Mouse (Mus musculus) neural tube, embryonic 10.5 days (tissue): ENCODE measurements around the gene Trim34b.
"Not testable (repeated sequence)": the region's sequence is repeated elsewhere in the genome, so short reads cannot be mapped to it uniquely, and the experiment has no call there.

Experiments used
- DNase-seq: peaks from one replicate; pipeline ENCODE4 v3.0.0-alpha.2; 2017; ENCODE audit warnings: low spot score; ENCODE audit errors: extremely low spot score

Gene Trim34b

DNA sequence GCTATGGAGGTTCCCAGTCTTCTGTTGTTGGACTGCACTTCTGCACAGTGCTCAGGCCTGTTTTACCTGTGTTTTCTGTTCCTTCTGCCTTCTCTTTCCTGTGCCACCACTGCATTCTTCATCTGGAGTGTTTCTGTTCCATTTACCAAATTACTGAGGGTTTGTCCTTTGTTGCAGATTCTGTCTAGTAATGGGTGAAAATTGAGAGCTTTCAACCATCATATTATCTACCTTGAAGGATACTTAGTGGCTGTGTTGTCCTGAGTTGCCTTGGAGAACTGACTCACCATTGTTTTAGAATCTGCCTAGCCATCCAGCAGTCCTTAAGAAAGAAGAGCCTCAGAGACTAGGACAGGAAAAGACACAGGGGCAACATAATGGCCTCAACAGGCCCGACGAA is at the start of gene Trim34b:
Gene Trim34b, plus strand, starts transcription at position 301 of the 400 bp plus-strand sequence.
- not testable (repeated sequence) for DNase-seq

DNA sequence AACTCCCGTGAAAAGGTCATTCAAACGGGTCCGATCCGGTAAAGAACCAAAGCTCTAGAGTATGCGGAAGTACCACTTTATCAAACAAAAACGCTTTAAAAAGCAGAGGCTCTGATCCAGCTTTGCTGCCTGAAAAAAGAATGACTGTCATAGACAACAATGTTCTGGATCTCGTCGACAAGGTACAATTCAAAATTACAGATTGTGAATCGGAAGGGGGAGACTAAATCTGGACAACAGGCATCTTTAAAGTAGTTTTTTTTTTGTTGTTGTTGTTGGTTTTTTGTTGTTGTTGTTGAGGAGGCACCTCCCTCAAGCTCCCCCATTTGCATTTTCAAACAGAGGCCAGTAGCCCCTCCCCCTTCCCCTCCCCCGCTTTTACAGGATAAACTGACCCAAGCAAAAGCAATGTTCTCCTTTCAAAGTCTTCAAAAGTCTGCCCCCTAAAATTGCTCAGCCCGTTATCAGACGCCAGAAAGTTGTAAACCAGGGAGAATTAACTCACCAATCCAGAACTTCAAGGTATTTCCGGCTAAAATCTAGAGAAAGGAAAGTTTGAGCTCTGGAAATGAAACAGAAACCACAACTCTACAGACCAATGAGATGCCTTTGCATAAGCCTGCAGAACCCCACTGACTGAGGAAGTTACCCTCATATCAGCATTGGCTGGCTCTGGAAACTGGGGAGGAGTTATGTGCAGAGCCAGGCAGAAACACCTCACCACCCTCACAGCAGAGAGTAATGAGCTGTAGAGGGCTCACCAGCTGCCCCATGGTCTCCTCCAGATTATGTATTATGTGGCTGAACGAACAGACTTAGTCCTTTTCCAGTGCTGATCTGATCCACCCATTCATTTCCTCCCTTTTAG is 41.5 kb upstream of the Trim34b start, which contains the start of gene Trim5:
Gene Trim5, minus strand, starts transcription at position 519 of the 868 bp plus-strand sequence.
- DNase-seq = not testable (repeated sequence)

GRCm38 (mm10) chr7:104290641-104291040 is 38.6 kb upstream of the Trim34b start:
- DNase-seq = no peak

DNA sequence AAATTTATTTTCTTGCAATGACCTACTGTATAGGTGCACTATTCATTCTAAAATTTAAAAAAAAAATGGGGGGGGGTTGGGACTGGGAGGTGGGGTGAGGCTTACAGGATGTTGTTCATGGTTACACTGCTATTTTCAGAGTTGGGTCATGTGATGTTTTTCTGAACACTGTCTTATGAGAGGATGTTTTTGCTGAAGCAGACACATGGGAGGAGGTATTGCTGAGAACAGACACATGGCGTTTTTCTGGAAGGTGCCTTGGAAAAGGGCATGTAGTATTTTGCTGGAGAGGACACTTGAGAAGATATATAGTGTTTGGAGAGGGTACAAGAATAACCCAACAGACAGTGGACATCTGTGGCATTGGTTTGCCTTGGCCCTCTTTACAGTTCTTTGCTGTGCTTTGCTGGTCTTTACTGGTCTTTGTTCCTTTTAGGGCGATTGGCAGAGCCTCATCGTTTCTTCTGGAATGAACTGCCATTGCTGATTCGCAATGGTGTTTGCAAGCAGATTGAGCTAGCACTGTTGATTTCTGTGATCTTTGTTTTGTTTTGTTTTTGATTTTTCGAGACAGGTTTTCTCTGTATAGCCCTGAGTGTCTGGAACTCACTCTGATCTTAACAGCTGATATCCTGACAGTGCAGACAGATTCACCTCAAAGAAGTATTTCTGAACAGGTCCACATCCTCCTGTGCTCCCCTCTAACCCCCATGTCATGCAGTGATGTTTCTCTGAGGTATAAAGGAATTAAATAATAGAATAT is 37.5 kb upstream of the Trim34b start:
- DNase-seq = no peak

DNA sequence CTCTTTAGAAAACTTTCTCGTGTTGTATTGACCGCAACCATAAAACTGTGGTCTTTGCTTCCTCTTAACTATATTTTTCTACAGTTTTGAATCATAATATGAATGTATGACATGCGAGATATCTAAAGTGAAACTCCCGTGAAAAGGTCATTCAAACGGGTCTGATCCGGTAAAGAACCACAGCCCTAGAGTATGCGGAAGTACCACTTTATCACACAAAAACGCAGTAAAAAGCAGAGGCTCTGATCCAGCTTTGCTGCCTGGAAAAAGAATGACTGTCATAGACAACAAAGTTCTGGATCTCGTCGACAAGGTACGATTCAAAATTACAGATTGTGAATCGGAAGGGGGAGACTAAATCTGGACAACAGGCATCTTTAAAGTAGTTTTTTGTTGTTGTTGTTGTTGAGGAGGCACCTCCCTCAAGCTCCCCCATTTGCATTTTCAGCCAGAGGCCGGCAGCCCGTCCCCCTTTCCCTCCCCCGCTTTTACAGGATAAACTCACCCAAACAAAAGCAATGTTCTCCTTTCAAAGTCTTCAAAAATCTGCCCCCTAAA is 14.4 kb upstream of the Trim34b start:
- DNase-seq = peak; percentile 14

GRCm38 (mm10) chr7:104315369-104316080 is 13.7 kb upstream of the Trim34b start, which contains the start of gene Trim12a:
Gene Trim12a (minus strand): TSS chr7:104315466.
- DNase-seq = not testable (repeated sequence)

- no peak for DNase-seq
Measured at GRCm38 (mm10) chr7:104322028-104322427, 7.2 kb upstream of the Trim34b start.

DNA sequence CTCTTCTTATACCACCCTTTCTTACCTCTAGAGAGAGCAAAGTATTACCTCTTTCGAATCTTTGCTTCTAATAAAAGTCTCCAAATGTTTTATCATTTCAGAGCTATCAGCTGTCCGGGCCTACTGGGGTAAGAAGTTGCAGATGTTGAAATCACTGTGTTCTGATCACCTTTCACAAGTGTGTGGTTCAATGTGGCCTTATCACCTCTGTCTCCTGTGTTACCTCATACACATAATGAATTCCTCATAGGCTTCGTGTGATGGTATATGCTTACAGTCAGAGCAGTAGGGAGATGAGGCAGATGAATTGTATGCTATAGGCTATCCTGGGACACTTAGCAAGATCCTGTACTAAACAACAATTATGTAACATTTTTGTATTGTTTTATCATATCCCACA is 6.3 kb downstream of the Trim34b start:
- not testable (repeated sequence) for DNase-seq

DNA sequence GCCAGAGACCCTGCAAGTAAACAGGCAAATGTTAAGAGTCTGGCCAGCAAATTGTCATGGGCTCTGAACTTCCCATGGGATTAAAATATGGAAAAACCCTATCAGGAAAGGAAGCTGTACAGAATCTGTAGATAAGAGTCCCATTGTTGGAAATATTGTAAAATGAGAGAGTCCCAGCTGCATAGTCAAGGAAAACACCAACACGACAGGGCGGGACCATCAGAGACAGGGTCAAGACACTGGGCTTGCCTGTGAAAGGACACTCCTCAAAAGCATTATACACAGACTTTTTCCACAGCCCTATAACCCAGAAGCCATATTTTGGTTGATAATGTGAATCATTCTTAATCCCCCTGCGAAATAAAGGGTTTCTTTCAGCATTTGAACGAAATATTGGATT is 11.5 kb downstream of the Trim34b start:
- not testable (repeated sequence) for DNase-seq

GRCm38 (mm10) chr7:104348043-104348442 is 18.8 kb downstream of the Trim34b start:
- DNase-seq = not testable (repeated sequence)

DNA sequence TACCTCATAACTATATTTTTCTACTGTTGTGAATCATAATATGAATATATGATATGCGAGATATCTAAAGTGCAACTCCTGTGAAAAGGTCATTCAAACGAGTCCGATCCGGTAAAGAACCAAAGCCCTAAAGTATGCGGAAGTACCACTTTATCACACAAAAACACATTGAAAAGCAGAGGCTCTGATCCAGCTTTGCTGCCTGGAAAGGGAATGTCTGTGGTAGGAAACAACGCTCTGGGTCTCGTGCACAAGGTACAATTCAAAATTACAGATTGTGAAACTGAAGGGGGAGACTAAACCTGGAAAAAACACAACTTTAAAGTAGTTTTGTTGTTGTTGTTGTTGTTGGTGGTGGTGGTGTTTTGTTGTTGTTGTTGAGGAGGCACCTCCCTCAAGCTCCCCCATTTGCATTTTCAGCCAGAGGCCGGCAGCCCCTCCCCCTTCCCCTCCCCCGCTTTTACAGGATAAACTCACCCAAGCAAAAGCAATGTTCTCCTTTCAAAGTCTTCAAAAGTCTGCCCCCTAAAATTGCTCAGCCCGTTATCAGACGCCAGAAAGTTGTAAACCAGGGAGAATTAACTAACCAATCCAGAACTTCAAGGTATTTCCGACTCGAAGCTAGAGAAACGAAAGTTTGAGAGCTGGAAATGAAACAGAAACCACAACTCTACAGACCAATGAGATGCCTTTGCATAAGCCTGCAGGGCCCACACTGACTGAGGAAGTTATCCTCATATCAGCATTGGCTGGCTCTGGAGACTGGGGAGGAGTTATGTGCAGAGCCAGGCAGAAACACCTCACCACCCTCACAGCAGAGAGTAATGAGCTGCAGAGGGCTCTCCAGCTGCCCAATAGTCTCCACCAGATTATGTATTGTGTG is 23.7 kb downstream of the Trim34b start, which contains the start of gene Trim12c:
Gene Trim12c, minus strand, starts transcription at position 646 of the 883 bp plus-strand sequence.
- DNase-seq = peak; percentile 48

- no peak for DNase-seq
Measured at GRCm38 (mm10) chr7:104353600-104353967, 24.3 kb downstream of the Trim34b start.

- DNase-seq = no peak
Measured at GRCm38 (mm10) chr7:104366339-104366738, 37.1 kb downstream of the Trim34b start.

DNA sequence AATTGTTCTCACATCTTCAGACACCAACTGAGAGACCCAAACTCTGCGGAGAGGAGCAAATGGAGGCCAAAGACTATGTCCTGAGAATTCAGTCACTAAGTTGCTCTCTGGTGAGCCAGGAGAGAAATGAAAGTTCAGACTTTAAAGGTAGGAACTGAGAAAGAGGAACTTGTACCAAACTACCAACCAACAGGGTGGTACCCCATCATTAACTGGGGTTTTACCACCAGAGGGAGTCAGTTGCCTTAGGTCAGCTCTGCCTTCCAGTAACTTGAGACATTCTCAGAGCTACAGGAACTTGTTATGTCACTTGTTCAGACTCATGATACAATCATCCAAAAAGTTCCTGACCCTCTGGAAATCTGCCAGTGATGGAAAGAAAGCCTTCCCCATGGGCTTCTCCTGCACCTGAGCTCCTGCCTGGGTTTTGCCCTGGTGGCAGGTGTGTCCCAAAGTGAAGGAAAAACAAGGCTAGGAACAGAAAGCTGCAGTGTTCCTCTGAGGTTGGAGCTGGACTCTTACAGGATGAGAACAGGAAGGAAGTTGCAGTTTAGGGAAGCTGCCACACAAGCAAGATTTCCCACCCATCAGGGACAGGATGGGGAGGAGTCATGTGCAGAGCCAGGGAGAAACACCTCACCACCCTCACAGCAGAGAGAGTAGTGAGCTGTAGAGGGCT is 40.6 kb downstream of the Trim34b start, which contains the start of gene Trim30b:
Gene Trim30b, minus strand, starts transcription at position 149 of the 679 bp plus-strand sequence.
- no peak for DNase-seq
